Mouse (Mus musculus) left cerebral cortex, adult 2 months (tissue): ENCODE results near the gene Sftpa1. TPM values are rescaled to one million over a fixed set of nuclear protein-coding genes. Genes with fewer than 3 reads are reported as not detected.

Experiments
- DNase-seq, 2 experiments: peaks; one replicate each; pipeline ENCODE4 v3.0.0; 2021 to 2022; ENCODE audit warnings: low spot score in 2 of 2, mixed read lengths in 1 of 2; ENCODE audit errors: extremely low spot score in 1 of 2
- H3K27ac ChIP-seq: fragments of 200-600 bp; 2 replicates; pipeline ENCODE4 v1.8.1; 2022
- H3K4me3 ChIP-seq: fragments of 200-600 bp; 2 replicates; pipeline ENCODE4 v1.8.1; 2022
- CTCF ChIP-seq: fragments of 200-600 bp; IDR thresholded peaks from 2 replicates; pipeline ENCODE4 v1.8.1; 2022; ENCODE audit warnings: antibody characterized with exemption, mild to moderate bottlenecking, moderate library complexity
- intact Hi-C: fragments of 180-260 bp; cut with DNase I; formaldehyde crosslinking; loops from one replicate; pipeline ENCODE4 v1.15.1; 2025
- total RNA-seq, 2 experiments: library from RNA; stranded (reverse); gene quantifications; 2 replicates each; pipeline ENCODE4 v1.2.3; 2021

Sftpa1 gene
- total RNA-seq, 2 experiments from 2014 or later, result not detected

DNA sequence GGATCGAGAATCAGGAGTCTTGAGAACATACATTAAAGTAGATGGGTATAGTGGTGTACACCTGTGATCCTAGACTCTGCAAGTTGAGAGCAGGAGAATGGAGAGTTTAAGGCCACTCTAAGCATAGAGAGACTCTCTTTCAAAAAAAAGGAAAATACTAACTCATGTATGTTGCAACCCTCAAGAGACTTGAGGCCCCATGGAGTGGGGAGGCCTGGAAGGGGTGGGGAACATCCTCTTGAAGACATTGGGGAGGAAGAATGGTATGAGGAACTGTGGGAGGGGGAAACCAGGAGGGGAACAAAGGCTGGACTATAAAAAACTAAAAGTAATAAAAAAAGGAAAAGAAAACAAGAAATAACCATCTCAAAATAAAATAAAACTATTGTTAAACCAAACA, 37.0 kb downstream of the Sftpa1 start:
- Histone ChIP-seq H3K27ac (no peak overlapping the region), H3K4me3 (no peak overlapping the region)
- no peak for DNase-seq
- no peak for TF ChIP-seq CTCF
- intact Hi-C loops, result no loop called here

- H3K4me3 ChIP-seq, result no peak overlapping the region
- H3K27ac ChIP-seq, result no peak overlapping the region
- intact Hi-C loops, result no loop called here
- no peak for DNase-seq
- TF ChIP-seq CTCF, result no peak
Observed at GRCm38 (mm10) chr14:41170514-41170913, 38.9 kb downstream of the Sftpa1 start.

GRCm38 (mm10) chr14:41174802-41175201, 43.2 kb downstream of the Sftpa1 start:
- intact Hi-C loops, result no loop called here
- DNase-seq, result no peak
- H3K27ac ChIP-seq, result no peak overlapping the region
- TF ChIP-seq CTCF, result no peak
- H3K4me3 ChIP-seq, result no peak overlapping the region

DNA sequence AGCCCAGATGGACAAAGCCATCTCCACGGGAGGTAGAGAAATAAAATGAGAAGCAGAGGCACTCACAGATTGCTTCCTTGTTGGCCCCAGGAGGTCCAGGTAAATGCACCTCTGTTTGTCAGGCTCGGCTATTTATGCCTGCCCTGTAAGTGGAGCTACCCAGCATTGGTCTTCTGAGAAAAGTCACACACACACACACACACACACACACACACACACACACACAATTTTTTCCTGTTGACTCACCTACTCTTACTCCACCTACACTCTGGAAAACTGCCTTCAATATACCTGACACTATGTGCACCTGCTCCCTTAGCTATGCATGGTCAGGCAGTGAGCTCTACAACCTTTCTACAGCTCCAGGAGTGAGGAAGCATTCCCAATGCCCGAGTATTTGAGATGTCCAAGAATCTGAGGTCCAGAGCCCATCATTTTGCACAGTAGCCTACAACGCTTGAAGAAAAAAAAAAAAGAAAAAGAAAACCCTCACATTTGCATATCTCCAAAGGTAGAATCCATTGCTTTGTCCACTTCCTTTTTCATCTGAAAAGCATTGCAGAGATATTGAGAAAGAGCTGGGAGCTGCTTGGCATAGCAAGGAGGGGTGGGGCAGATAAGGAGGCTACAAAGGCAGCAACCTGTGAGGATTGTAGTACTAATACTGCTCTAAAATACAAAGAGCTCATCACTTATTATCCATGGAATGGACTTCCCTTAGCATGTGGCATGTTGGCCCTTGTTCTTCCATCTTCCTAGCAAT, 53.7 kb downstream of the Sftpa1 start, which contains the start of gene Sftpd:
Sftpd (minus strand) TSS at position 91 of the 763 bp plus-strand sequence.
- intact Hi-C loops, result no loop called here
- TF ChIP-seq CTCF, result no peak
- H3K27ac ChIP-seq, result no peak within 1 kb of the TSS
- H3K4me3 ChIP-seq, result no peak within 1 kb of the TSS
- DNase-seq, result no peak

Other genes with a start within 250 kb of the Sftpa1 start
- 1 to 10 TPM; 5.8 to 6.7 TPM for gene Sh2d4b, start 238.5 kb upstream of the Sftpa1 start, total RNA-seq
- 10 to 100 TPM; 50.2 to 52.1 TPM for gene Tspan14, start 165.0 kb upstream of the Sftpa1 start, total RNA-seq
- 100 to 1,000 TPM; 106 to 123 TPM for gene Fam213a, start 118.0 kb upstream of the Sftpa1 start, total RNA-seq
- 1 to 10 TPM in 1 of 2 experiments, under 1 TPM in 1; 0.75 to 1.2 TPM for gene Dydc2, start 62.6 kb upstream of the Sftpa1 start, total RNA-seq
- not detected for gene Dydc1, start 58.9 kb upstream of the Sftpa1 start, total RNA-seq
- gene Mat1a, start 26.7 kb upstream of the Sftpa1 start, total RNA-seq, result not detected
- gene Mbl1, start 19.7 kb downstream of the Sftpa1 start, total RNA-seq, result not detected
- not detected for gene Sftpd, start 53.4 kb downstream of the Sftpa1 start, total RNA-seq
- gene Gm2832, start 147.0 kb downstream of the Sftpa1 start, total RNA-seq, result under 1 TPM; 0.49 to 0.72 TPM
- gene Gm5798, start 216.8 kb downstream of the Sftpa1 start, total RNA-seq, result not detected